Mouse (Mus musculus) CH12.LX (cell line): ENCODE data around the gene Defb22. TPM values are rescaled to one million over a fixed set of nuclear protein-coding genes. Genes with fewer than 3 reads are reported as not detected.
A peak's percentile ranks its signal among the peaks of the same experiment; 100 is the strongest.

Experiments used
- DNase-seq: peaks from one replicate; pipeline ENCODE4 v3.0.0-alpha.2; 2013; ENCODE audit errors: extremely low read depth
- H3K27ac ChIP-seq: 2 replicates; pipeline ENCODE4 v1.5.1; 2012; ENCODE audit warnings: low read depth, mild to moderate bottlenecking, control low read depth, moderate library complexity; ENCODE audit not compliant: insufficient read depth
- H3K27me3 ChIP-seq: replicated peaks from 2 replicates; pipeline ENCODE3; 2012; ENCODE audit warnings: inconsistent platforms
- H3K36me3 ChIP-seq, 2 experiments: replicated peaks in 1 of 2; 2 replicates each; pipeline versions ENCODE3 to v1.6.1; 2012; ENCODE audit warnings: inconsistent platforms in 1 of 2, low read length in 1 of 2, mild to moderate bottlenecking in 1 of 2, mixed read lengths in 1 of 2, moderate library complexity in 1 of 2; ENCODE audit not compliant: control insufficient read depth in 1 of 2, insufficient read depth in 1 of 2
- H3K4me1 ChIP-seq, 2 experiments: 2 replicates each; pipeline ENCODE4 v1.6.1; 2012; ENCODE audit warnings: inconsistent platforms in 1 of 2, moderate library complexity in 1 of 2; ENCODE audit not compliant: insufficient read depth in 2 of 2, control insufficient read depth in 1 of 2
- H3K4me2 ChIP-seq: 2 replicates; pipeline ENCODE4 v1.6.1; 2012; ENCODE audit warnings: low read depth, mild to moderate bottlenecking, control low read depth; ENCODE audit not compliant: poor library complexity, insufficient read depth, severe bottlenecking
- H3K4me3 ChIP-seq, 3 experiments: fragments of 150-350 bp in 1 of 3; sonication (generic) in 1 of 3; replicated peaks in 1 of 3; 2 replicates each; pipeline versions ENCODE3 to v1.5.1; 2011 to 2012; ENCODE audit warnings: low read depth in 2 of 3, low read length in 2 of 3, mild to moderate bottlenecking in 2 of 3, moderate library complexity in 2 of 3, control low read depth in 1 of 3, improper control_type of control experiment in 1 of 3, inconsistent platforms in 1 of 3, mixed read lengths in 1 of 3; ENCODE audit not compliant: poor library complexity in 1 of 3
- H3K79me2 ChIP-seq: replicated peaks from 2 replicates; pipeline ENCODE4 v1.6.1; 2012; ENCODE audit warnings: mild to moderate bottlenecking, moderate library complexity; ENCODE audit not compliant: control insufficient read depth, poor library complexity, insufficient read depth, severe bottlenecking; ENCODE audit errors: extremely low read depth
- H3K9ac ChIP-seq: 2 replicates; pipeline ENCODE4 v1.6.1; 2012; ENCODE audit warnings: low read depth, mild to moderate bottlenecking, control low read depth, moderate library complexity; ENCODE audit not compliant: insufficient read depth
- H3K9me3 ChIP-seq: replicated peaks from 2 replicates; pipeline ENCODE3; 2012; ENCODE audit warnings: low read length, inconsistent platforms, mixed read lengths
- BHLHE40 ChIP-seq: IDR thresholded peaks from 2 replicates; pipeline ENCODE4 v1.6.1; 2011; ENCODE audit warnings: mild to moderate bottlenecking, low read depth, low read length, improper control_type of control experiment
- CHD1 ChIP-seq: IDR thresholded peaks from 2 replicates; pipeline ENCODE4 v1.6.1; 2012; ENCODE audit warnings: low read depth, low read length, improper control_type of control experiment, inconsistent platforms
- CTCF ChIP-seq, 2 experiments: IDR thresholded peaks in 1 of 2; conservative IDR thresholded peaks in 1 of 2; 2 replicates each; pipeline ENCODE4 v1.5.1; 2011 to 2012; ENCODE audit warnings: low read depth in 2 of 2, low read length in 2 of 2, improper control_type of control experiment in 1 of 2, inconsistent platforms in 1 of 2, mild to moderate bottlenecking in 1 of 2, moderate library complexity in 1 of 2
- EP300 ChIP-seq: IDR thresholded peaks from 2 replicates; pipeline ENCODE4 v1.6.1; 2011; ENCODE audit warnings: low read length, improper control_type of control experiment
- HCFC1 ChIP-seq: IDR thresholded peaks from 2 replicates; pipeline ENCODE4 v1.6.1; 2012; ENCODE audit warnings: low read depth, mild to moderate bottlenecking, inconsistent platforms, low read length, improper control_type of control experiment
- JUND ChIP-seq: conservative IDR thresholded peaks from 2 replicates; pipeline ENCODE4 v1.6.1; 2011; ENCODE audit warnings: low read depth, low read length, improper control_type of control experiment
- KAT2A ChIP-seq: IDR thresholded peaks from 2 replicates; pipeline ENCODE4 v1.6.1; 2012; ENCODE audit warnings: low read length, improper control_type of control experiment, inconsistent platforms; ENCODE audit not compliant: insufficient replicate concordance
- MEF2A ChIP-seq: IDR thresholded peaks from 2 replicates; pipeline ENCODE4 v1.6.1; 2014; ENCODE audit warnings: low read depth, mild to moderate bottlenecking, inconsistent platforms, low read length, improper control_type of control experiment, borderline replicate concordance
- MXI1 ChIP-seq: IDR thresholded peaks from 2 replicates; pipeline ENCODE4 v1.6.1; 2011; ENCODE audit warnings: mild to moderate bottlenecking, low read depth, low read length, improper control_type of control experiment
- MYC ChIP-seq: IDR thresholded peaks from 2 replicates; pipeline ENCODE4 v1.6.1; 2011; ENCODE audit warnings: low read depth, mild to moderate bottlenecking, improper control_type of control experiment, low read length
- NELFE ChIP-seq: IDR thresholded peaks from 2 replicates; pipeline ENCODE4 v1.6.1; 2011; ENCODE audit warnings: low read depth, low read length, improper control_type of control experiment
- PAX5 ChIP-seq: IDR thresholded peaks from 2 replicates; pipeline ENCODE4 v1.6.1; 2012; ENCODE audit warnings: low read length, inconsistent platforms, mixed read lengths
- SIN3A ChIP-seq: IDR thresholded peaks from 2 replicates; pipeline ENCODE4 v1.6.1; 2012; ENCODE audit warnings: low read length, improper control_type of control experiment, inconsistent platforms
- SMC3 ChIP-seq: IDR thresholded peaks from 2 replicates; pipeline ENCODE4 v1.6.1; 2011; ENCODE audit warnings: low read depth, low read length, improper control_type of control experiment
- TCF12 ChIP-seq: IDR thresholded peaks from 2 replicates; pipeline ENCODE4 v1.6.1; 2014; ENCODE audit warnings: low read depth, mild to moderate bottlenecking, inconsistent platforms, low read length, improper control_type of control experiment
- USF1 ChIP-seq: IDR thresholded peaks from 2 replicates; pipeline ENCODE4 v1.6.1; 2014; ENCODE audit warnings: low read depth, mild to moderate bottlenecking, inconsistent platforms, low read length, improper control_type of control experiment
- ZKSCAN1 ChIP-seq: IDR thresholded peaks from 2 replicates; pipeline ENCODE4 v1.6.1; 2012; ENCODE audit warnings: low read depth, inconsistent platforms, low read length, improper control_type of control experiment, borderline replicate concordance
- ZMIZ1 ChIP-seq: IDR thresholded peaks from 2 replicates; pipeline ENCODE4 v1.6.1; 2012; ENCODE audit warnings: low read depth, mild to moderate bottlenecking, inconsistent platforms, low read length, improper control_type of control experiment
- dilution Hi-C: fragments of 300-500 bp; cut with MboI; formaldehyde crosslinking; loops from 2 replicates; pipeline ENCODE4 v1.14.3; 2020; ENCODE audit warnings: low sequenced_read_pairs; ENCODE audit not compliant: extremely low pct_unique_long_range_greater_than_20kb, extremely low pct_ligation_motif_present
- in situ Hi-C: fragments of 300-500 bp; cut with MboI; formaldehyde crosslinking; loops from 3 replicates; pipeline ENCODE4 v1.14.3; 2019; ENCODE audit warnings: low sequenced_read_pairs, low pct_ligation_motif_present, low pct_unique_long_range_greater_than_20kb, mixed read lengths
- polyA plus RNA-seq: library from polyadenylated mRNA; unstranded; fragments of >175 nt; gene quantifications from 2 replicates; pipeline ENCODE4 v1.2.1, GENCODE M21; 2012; ENCODE audit warnings: low read depth; ENCODE audit not compliant: insufficient read length
- total RNA-seq, 2 experiments: library from RNA; depleted of rRNA; stranded (reverse); fragments of 300-350 nt in 1 of 2; fragments of >200 nt in 1 of 2; gene quantifications; 2 replicates each; pipeline ENCODE4 v1.2.3; 2012 to 2014

Gene Defb22
- total and polyA plus RNA-seq, 3 experiments: not detected

GRCm38 (mm10) chr2:152464570-152465150 lies 25.3 kb downstream of the Defb22 start, which contains the start of gene Defb23:
Gene Defb23 (minus strand): TSS chr2:152464620.
- DNase-seq: no peak

GRCm38 (mm10) chr2:152459241-152459640 lies 30.7 kb downstream of the Defb22 start:
- Histone ChIP-seq H3K4me2 (no peak overlapping the region), H3K27me3 (peaks cover 43% of the 10 kb centered on the region), H3K9me3 (no peaks in the 10 kb centered on the region), H3K79me2 (no peaks in the 10 kb centered on the region), H3K4me3 (no peak overlapping the region), H3K27ac (no peak overlapping the region), H3K4me1 (peaks cover 0 to 13% of the 10 kb centered on the region in 2 experiments; a peak in 2 of 4 replicates)
- dilution Hi-C loops (no loop called here), in situ Hi-C loops (loop anchor here (25.0 kb wide), 1 partner anchor 128 kb away; the partner anchor contains the start of genes Defb19 and Defb45)
- no peak for TF ChIP-seq HCFC1
- TF ChIP-seq PAX5: no peak
- TF ChIP-seq MXI1: no peak
- no peak for TF ChIP-seq CTCF (conservative IDR thresholded peaks at IDR 0.05 in 1 of 2, IDR thresholded peaks at IDR 0.05 in 1 of 2; ENCODE audit: low read depth in 2 of 2, low read length in 2 of 2)
- TF ChIP-seq TCF12: no peak
- no peak for TF ChIP-seq SIN3A
- no peak for TF ChIP-seq BHLHE40
- TF ChIP-seq CHD1: no peak
- TF ChIP-seq KAT2A: no peak
- TF ChIP-seq ZKSCAN1: no peak
- no peak for TF ChIP-seq USF1
- TF ChIP-seq NELFE: no peak
- TF ChIP-seq SMC3: no peak
- no peak for TF ChIP-seq JUND
- TF ChIP-seq MEF2A: no peak
- no peak for TF ChIP-seq MYC
- TF ChIP-seq EP300: no peak
- TF ChIP-seq, all 38 proteins: peak for 0
- H3K36me3 ChIP-seq: no peaks in the 10 kb centered on the region
- H3K9ac ChIP-seq: no peak overlapping the region
- no peak for DNase-seq

More at GRCm38 (mm10) chr2:152464570-152465150, 25.3 kb downstream of the Defb22 start, which contains the start of gene Defb23:
- in situ Hi-C loops: loop anchor here (25.0 kb wide), 1 partner anchor 123 kb away; the partner anchor contains the start of genes Defb19 and Defb45
- peaks cover 6% of the 10 kb centered on the region for H3K9me3 ChIP-seq
- peak in 1 of 2 experiments; percentile 8; a peak in 1 of 4 replicates for TF ChIP-seq CTCF (conservative IDR thresholded peaks at IDR 0.05 in 1 of 2, IDR thresholded peaks at IDR 0.05 in 1 of 2; ENCODE audit: low read depth in 2 of 2, low read length in 2 of 2)
- TF ChIP-seq ZMIZ1: no peak
- no peak within 1 kb of the TSS for H3K9ac ChIP-seq
- no peak within 1 kb of the TSS for H3K4me3 ChIP-seq
- no peaks in the 10 kb centered on the region for H3K36me3 ChIP-seq
- no peaks in the 10 kb centered on the region for H3K79me2 ChIP-seq
- dilution Hi-C loops: no loop called here
- peaks cover 1 to 6% of the 10 kb centered on the region in 2 experiments; a peak in 3 of 4 replicates for H3K4me1 ChIP-seq
- peaks cover 17% of the 10 kb centered on the region for H3K27me3 ChIP-seq
- H3K4me2 ChIP-seq: no peak within 1 kb of the TSS
- H3K27ac ChIP-seq: no peak within 1 kb of the TSS
